Mouse (Mus musculus): Measurements from ENCODE around the gene Atp1a3.

GRCm38 (mm10) chr7:25011592-25011991, 5.8 kb upstream of the Atp1a3 start:
- TF ChIP-seq CTCF (IDR thresholded peaks at IDR 0.05; ENCODE audit: borderline replicate concordance, control insufficient read depth, extremely low read depth, insufficient read depth, low read length, poor library complexity) = no peak
- TF ChIP-seq POLR2A (IDR thresholded peaks at IDR 0.05; ENCODE audit: control insufficient read depth, extremely low read depth, insufficient read depth, low read length, poor library complexity) = no peak
